Mouse (Mus musculus) adrenal gland, adult (tissue): ENCODE results near the gene Helz.

ENCODE experiments used
- DNase-seq, 2 experiments: peaks; one replicate each; pipeline ENCODE4 v3.0.0; 2022 to 2023; ENCODE audit warnings: low spot score in 1 of 2; ENCODE audit not compliant: inconsistent age in 2 of 2

The Helz gene

GRCm38 (mm10) chr11:107716332-107716938, 168.7 kb downstream of the Helz start, which contains the start of gene Cacng1:
Gene Cacng1, minus strand, starts transcription at chr11:107716522.
- DNase-seq = no peak

GRCm38 (mm10) chr11:107720264-107721021, 172.7 kb downstream of the Helz start:
- DNase-seq = peak in 1 of 2 experiments; percentile 39

GRCm38 (mm10) chr11:107721057-107721456, 173.3 kb downstream of the Helz start:
- DNase-seq = no peak

GRCm38 (mm10) chr11:107724603-107725002, 176.9 kb downstream of the Helz start:
- no peak for DNase-seq

GRCm38 (mm10) chr11:107728073-107728863, 180.5 kb downstream of the Helz start:
- no peak for DNase-seq

- peak in 1 of 2 experiments; percentile 57 for DNase-seq
These were observed 181.4 kb downstream of the Helz start for GRCm38 (mm10) chr11:107729141-107729540.

- peak in 1 of 2 experiments; percentile 36 for DNase-seq
These were observed 183.2 kb downstream of the Helz start for GRCm38 (mm10) chr11:107730940-107731339.

- DNase-seq = peak; percentile 18 to 68
These were observed 183.8 kb downstream of the Helz start for GRCm38 (mm10) chr11:107731498-107731897.

GRCm38 (mm10) chr11:107734133-107734532, 186.4 kb downstream of the Helz start:
- DNase-seq = peak; percentile 23 to 52

GRCm38 (mm10) chr11:107737886-107738285, 190.2 kb downstream of the Helz start:
- DNase-seq = no peak

GRCm38 (mm10) chr11:107738418-107739099, 190.8 kb downstream of the Helz start:
- DNase-seq = no peak

GRCm38 (mm10) chr11:107743100-107743499, 195.4 kb downstream of the Helz start:
- DNase-seq = no peak
